Mouse (Mus musculus): ENCODE results near the gene Glrp1.

Glrp1 gene

GRCm38 (mm10) chr1:88509789-88510188, at the start of gene Glrp1:
Gene Glrp1, minus strand, starts transcription at chr1:88510066.
- H3K9me3 ChIP-seq (ENCODE audit: low read length), result no peaks in the 10 kb centered on the region
- H3K4me3 ChIP-seq (replicated peaks; ENCODE audit: low read length), result no peak within 1 kb of the TSS
- H3K27me3 ChIP-seq (ENCODE audit: insufficient read depth, low read length), result no peaks in the 10 kb centered on the region
- no peaks in the 10 kb centered on the region for H3K36me3 ChIP-seq (ENCODE audit: insufficient read depth, low read length)
- TF ChIP-seq POU5F1 (IDR thresholded peaks at IDR 0.05; ENCODE audit: borderline replicate concordance, low read length) (no peak), CTCF (conservative IDR thresholded peaks at IDR 0.05; ENCODE audit: low read length) (no peak), NANOG (IDR thresholded peaks at IDR 0.05; ENCODE audit: borderline replicate concordance, low read length) (no peak)
- H3K4me1 ChIP-seq (replicated peaks; ENCODE audit: low read depth, low read length), result no peaks in the 10 kb centered on the region

- Histone ChIP-seq H3K4me1 (replicated peaks; ENCODE audit: low read depth, low read length) (no peaks in the 10 kb centered on the region), H3K36me3 (ENCODE audit: insufficient read depth, low read length) (no peaks in the 10 kb centered on the region)
Observed at GRCm38 (mm10) chr1:88559258-88559657, 49.4 kb upstream of the Glrp1 start.

GRCm38 (mm10) chr1:88558793-88559192, 48.9 kb upstream of the Glrp1 start:
- no peaks in the 10 kb centered on the region for H3K36me3 ChIP-seq (ENCODE audit: insufficient read depth, low read length)
- peaks cover 7% of the 10 kb centered on the region for H3K27me3 ChIP-seq (ENCODE audit: insufficient read depth, low read length)
- no peaks in the 10 kb centered on the region for H3K4me1 ChIP-seq (replicated peaks; ENCODE audit: low read depth, low read length)
- H3K9me3 ChIP-seq (ENCODE audit: low read length), result no peaks in the 10 kb centered on the region
- TF ChIP-seq CTCF (conservative IDR thresholded peaks at IDR 0.05; ENCODE audit: low read length) (no peak), POU5F1 (IDR thresholded peaks at IDR 0.05; ENCODE audit: borderline replicate concordance, low read length) (no peak), NANOG (IDR thresholded peaks at IDR 0.05; ENCODE audit: borderline replicate concordance, low read length) (no peak)
- no peak overlapping the region for H3K4me3 ChIP-seq (replicated peaks; ENCODE audit: low read length)

More at GRCm38 (mm10) chr1:88559258-88559657, 49.4 kb upstream of the Glrp1 start:
- TF ChIP-seq CTCF (conservative IDR thresholded peaks at IDR 0.05; ENCODE audit: low read length) (no peak), POU5F1 (IDR thresholded peaks at IDR 0.05; ENCODE audit: borderline replicate concordance, low read length) (no peak), NANOG (IDR thresholded peaks at IDR 0.05; ENCODE audit: borderline replicate concordance, low read length) (no peak)
- Histone ChIP-seq H3K9me3 (ENCODE audit: low read length) (no peaks in the 10 kb centered on the region), H3K4me3 (replicated peaks; ENCODE audit: low read length) (no peak overlapping the region), H3K27me3 (ENCODE audit: insufficient read depth, low read length) (peaks cover 7% of the 10 kb centered on the region)

GRCm38 (mm10) chr1:88556401-88556800, 46.5 kb upstream of the Glrp1 start:
- Histone ChIP-seq H3K4me1 (replicated peaks; ENCODE audit: low read depth, low read length) (no peaks in the 10 kb centered on the region), H3K9me3 (ENCODE audit: low read length) (no peaks in the 10 kb centered on the region), H3K4me3 (replicated peaks; ENCODE audit: low read length) (no peak overlapping the region), H3K27me3 (ENCODE audit: insufficient read depth, low read length) (peaks cover 7% of the 10 kb centered on the region), H3K36me3 (ENCODE audit: insufficient read depth, low read length) (no peaks in the 10 kb centered on the region)
- TF ChIP-seq NANOG (IDR thresholded peaks at IDR 0.05; ENCODE audit: borderline replicate concordance, low read length) (no peak), CTCF (conservative IDR thresholded peaks at IDR 0.05; ENCODE audit: low read length) (no peak), POU5F1 (IDR thresholded peaks at IDR 0.05; ENCODE audit: borderline replicate concordance, low read length) (no peak)

- no peak overlapping the region for H3K4me3 ChIP-seq (replicated peaks; ENCODE audit: low read length)
- no peaks in the 10 kb centered on the region for H3K4me1 ChIP-seq (replicated peaks; ENCODE audit: low read depth, low read length)
- no peaks in the 10 kb centered on the region for H3K9me3 ChIP-seq (ENCODE audit: low read length)
- H3K36me3 ChIP-seq (ENCODE audit: insufficient read depth, low read length), result no peaks in the 10 kb centered on the region
- TF ChIP-seq POU5F1 (IDR thresholded peaks at IDR 0.05; ENCODE audit: borderline replicate concordance, low read length) (no peak), NANOG (IDR thresholded peaks at IDR 0.05; ENCODE audit: borderline replicate concordance, low read length) (no peak), CTCF (conservative IDR thresholded peaks at IDR 0.05; ENCODE audit: low read length) (no peak)
- peaks cover 7% of the 10 kb centered on the region for H3K27me3 ChIP-seq (ENCODE audit: insufficient read depth, low read length)
Observed at GRCm38 (mm10) chr1:88553500-88554187, 43.8 kb upstream of the Glrp1 start.

- Histone ChIP-seq H3K27me3 (ENCODE audit: insufficient read depth, low read length) (no peaks in the 10 kb centered on the region; the same call in none of the 2 replicates), H3K4me3 (replicated peaks; ENCODE audit: low read length) (no peak overlapping the region), H3K36me3 (ENCODE audit: insufficient read depth, low read length) (no peaks in the 10 kb centered on the region), H3K4me1 (replicated peaks; ENCODE audit: low read depth, low read length) (no peaks in the 10 kb centered on the region), H3K9me3 (ENCODE audit: low read length) (peaks cover 14% of the 10 kb centered on the region)
- no peak for TF ChIP-seq POU5F1 (IDR thresholded peaks at IDR 0.05; ENCODE audit: borderline replicate concordance, low read length)
- no peak for TF ChIP-seq CTCF (conservative IDR thresholded peaks at IDR 0.05; ENCODE audit: low read length)
- TF ChIP-seq NANOG (IDR thresholded peaks at IDR 0.05; ENCODE audit: borderline replicate concordance, low read length), result no peak
Observed at GRCm38 (mm10) chr1:88549263-88549662, 39.4 kb upstream of the Glrp1 start.

- H3K9me3 ChIP-seq (ENCODE audit: low read length), result peaks cover 14% of the 10 kb centered on the region
- no peaks in the 10 kb centered on the region for H3K36me3 ChIP-seq (ENCODE audit: insufficient read depth, low read length)
- H3K4me1 ChIP-seq (replicated peaks; ENCODE audit: low read depth, low read length), result no peaks in the 10 kb centered on the region
- H3K4me3 ChIP-seq (replicated peaks; ENCODE audit: low read length), result no peak overlapping the region
- TF ChIP-seq NANOG (IDR thresholded peaks at IDR 0.05; ENCODE audit: borderline replicate concordance, low read length) (no peak), CTCF (conservative IDR thresholded peaks at IDR 0.05; ENCODE audit: low read length) (no peak), POU5F1 (IDR thresholded peaks at IDR 0.05; ENCODE audit: borderline replicate concordance, low read length) (no peak)
- no peaks in the 10 kb centered on the region; the same call in 1 of the 2 replicates for H3K27me3 ChIP-seq (ENCODE audit: insufficient read depth, low read length)
Observed at GRCm38 (mm10) chr1:88547172-88547571, 37.3 kb upstream of the Glrp1 start.

GRCm38 (mm10) chr1:88543608-88544007, 33.7 kb upstream of the Glrp1 start:
- Histone ChIP-seq H3K36me3 (ENCODE audit: insufficient read depth, low read length) (no peaks in the 10 kb centered on the region), H3K4me1 (replicated peaks; ENCODE audit: low read depth, low read length) (no peaks in the 10 kb centered on the region), H3K4me3 (replicated peaks; ENCODE audit: low read length) (no peak overlapping the region), H3K27me3 (ENCODE audit: insufficient read depth, low read length) (no peaks in the 10 kb centered on the region), H3K9me3 (ENCODE audit: low read length) (peaks cover 14% of the 10 kb centered on the region)
- no peak for TF ChIP-seq CTCF (conservative IDR thresholded peaks at IDR 0.05; ENCODE audit: low read length)
- no peak for TF ChIP-seq POU5F1 (IDR thresholded peaks at IDR 0.05; ENCODE audit: borderline replicate concordance, low read length)
- no peak for TF ChIP-seq NANOG (IDR thresholded peaks at IDR 0.05; ENCODE audit: borderline replicate concordance, low read length)
